In the genomic region with DNA sequence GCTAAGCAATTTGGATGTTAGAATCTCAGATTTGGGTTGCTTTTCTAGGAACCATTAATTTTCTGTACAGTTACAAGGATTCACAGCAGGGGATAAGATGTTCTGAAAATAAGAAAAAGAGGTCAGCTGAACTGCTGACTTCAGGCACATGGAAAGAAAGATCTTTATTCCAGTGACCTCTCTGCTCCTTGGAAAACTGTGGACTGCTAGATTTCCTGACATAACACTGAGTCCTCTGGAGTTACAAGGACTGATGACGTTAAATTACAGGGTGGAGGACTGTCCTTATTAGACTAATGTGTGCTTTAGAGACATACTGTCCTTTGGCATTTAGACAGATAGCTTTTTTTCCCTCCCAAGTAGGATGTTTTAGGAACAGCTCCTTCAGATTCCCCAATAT, we compare ENCODE assay signal across 23 mouse cellular contexts.
DNase-seq lines count a peak whose midpoint lies in the region; ATAC-seq and TF ChIP-seq lines count a peak whose summit lies in the region.
"Had no signal": no experiment of that assay in that cellular context is flagged by ENCODE, and none has a peak within 500 bp of the region (broad histone marks: within the 10 kb centered on the region; RNA-seq: fewer than 3 reads in every experiment).

No protein-coding gene starts in this region.

- no peak overlapping the region for H3K4me3 ChIP-seq in intestine, embryonic 16.5 days (ENCODE audit: low read length)
- H3K4me3 ChIP-seq in intestine, embryonic 15.5 days (replicated peaks), result no peak overlapping the region
- H3K4me3 ChIP-seq in lung, postnatal 0 days (ENCODE audit: low read depth, low read length), result no peak overlapping the region
- no peak overlapping the region for H3K4me3 ChIP-seq in brown adipose tissue, adult 24 weeks (ENCODE audit: insufficient read depth, low read depth, low read length)
- H3K4me3 ChIP-seq: embryonic facial prominence, embryonic 13.5 days; embryonic facial prominence, embryonic 15.5 days; forebrain, embryonic 13.5 days; forebrain, embryonic 15.5 days had no signal

- no peak for DNase-seq in lung, postnatal 0 days (ENCODE audit: low spot score)
- no peak for DNase-seq in lung, postnatal 36 days
- DNase-seq in adipocyte (ENCODE audit: low spot score), result peak; percentile 55
- DNase-seq in thymus, postnatal 10 days (ENCODE audit: low spot score in 2 of 2), result no peak
- DNase-seq: adrenal gland, adult 8-10 months; adrenal gland, postnatal 14 days; adrenal gland, postnatal 36 days; cerebellum, adult 11 months; cerebellum, adult 18-20 months; cerebellum, adult 8-10 months; cerebellum, adult 9-11 months; cerebellum, postnatal 14 days; cerebellum, postnatal 36 days; embryo, embryonic 11 days had no signal

- H3K36me3 ChIP-seq in intestine, embryonic 16.5 days (ENCODE audit: control insufficient read depth, insufficient read depth, low read length), result no peaks in the 10 kb centered on the region
- H3K36me3 ChIP-seq in intestine, embryonic 15.5 days, result no peaks in the 10 kb centered on the region
- no peaks in the 10 kb centered on the region for H3K36me3 ChIP-seq in lung, postnatal 0 days (ENCODE audit: insufficient read depth, low read length)
- H3K36me3 ChIP-seq: embryonic facial prominence, embryonic 15.5 days; forebrain, embryonic 15.5 days had no signal

- peak overlapping the region; percentile 89 for H3K27ac ChIP-seq in intestine, embryonic 16.5 days (ENCODE audit: low read length)
- H3K27ac ChIP-seq in intestine, embryonic 15.5 days, result no peak overlapping the region
- no peak overlapping the region for H3K27ac ChIP-seq in lung, postnatal 0 days (ENCODE audit: low read length)
- H3K27ac ChIP-seq in brown adipose tissue, adult 24 weeks (replicated peaks; ENCODE audit: low read depth, low read length), result peak overlapping the region; percentile 64; the same call in 1 of the 2 replicates
- H3K27ac ChIP-seq: embryonic facial prominence, embryonic 13.5 days; embryonic facial prominence, embryonic 15.5 days; forebrain, embryonic 13.5 days; forebrain, embryonic 15.5 days had no signal

- no peak for ATAC-seq in intestine, embryonic 16.5 days
- ATAC-seq in intestine, embryonic 15.5 days, result no peak
- ATAC-seq in lung, postnatal 0 days, result peak; percentile 25; the same call in 1 of the 2 replicates
- ATAC-seq in megakaryocyte-erythroid progenitor cell, adult 5-6 weeks (replicated peaks; ENCODE audit: low FRiP score, low TSS enrichment, poor library complexity, severe bottlenecking), result no peak
- ATAC-seq: forebrain, embryonic 13.5 days; forebrain, embryonic 15.5 days had no signal

- peaks cover 53% of the 10 kb centered on the region for H3K4me1 ChIP-seq in intestine, embryonic 16.5 days (ENCODE audit: control insufficient read depth, insufficient read depth, low read length)
- H3K4me1 ChIP-seq in intestine, embryonic 15.5 days (replicated peaks), result peaks cover 19% of the 10 kb centered on the region
- H3K4me1 ChIP-seq in lung, postnatal 0 days (ENCODE audit: insufficient read depth, low read depth, low read length), result peaks cover 12% of the 10 kb centered on the region; the same call in 1 of the 2 replicates
- H3K4me1 ChIP-seq in brown adipose tissue, adult 24 weeks (ENCODE audit: control insufficient read depth, insufficient read depth, insufficient read length, low read length), result peaks cover 8% of the 10 kb centered on the region

- no peaks in the 10 kb centered on the region for H3K9me3 ChIP-seq in intestine, embryonic 16.5 days (ENCODE audit: control insufficient read depth, low read length)
- H3K9me3 ChIP-seq in intestine, embryonic 15.5 days, result no peaks in the 10 kb centered on the region
- H3K9me3 ChIP-seq in lung, postnatal 0 days (ENCODE audit: low read length), result no peaks in the 10 kb centered on the region
- H3K9me3 ChIP-seq: embryonic facial prominence, embryonic 13.5 days; embryonic facial prominence, embryonic 15.5 days; forebrain, embryonic 13.5 days; forebrain, embryonic 15.5 days had no signal

- TF ChIP-seq EP300 in lung, postnatal 0 days (IDR thresholded peaks at IDR 0.05), result no peak

- no peak for TF ChIP-seq CTCF in lung, postnatal 0 days (IDR thresholded peaks at IDR 0.05)

- H3K4me2 ChIP-seq in intestine, embryonic 16.5 days (ENCODE audit: low read depth, low read length), result no peak overlapping the region
- H3K4me2 ChIP-seq in intestine, embryonic 15.5 days (replicated peaks), result no peak overlapping the region
- no peak overlapping the region for H3K4me2 ChIP-seq in lung, postnatal 0 days (replicated peaks; ENCODE audit: low read depth, low read length)
- H3K4me2 ChIP-seq: embryonic facial prominence, embryonic 13.5 days; embryonic facial prominence, embryonic 15.5 days; forebrain, embryonic 13.5 days; forebrain, embryonic 15.5 days had no signal

- no peaks in the 10 kb centered on the region for H3K27me3 ChIP-seq in intestine, embryonic 16.5 days (replicated peaks; ENCODE audit: control insufficient read depth, insufficient read depth, low read length)
- H3K27me3 ChIP-seq in intestine, embryonic 15.5 days (replicated peaks), result no peaks in the 10 kb centered on the region
- no peaks in the 10 kb centered on the region for H3K27me3 ChIP-seq in lung, postnatal 0 days (replicated peaks; ENCODE audit: insufficient read depth, low read length)
- H3K27me3 ChIP-seq: embryonic facial prominence, embryonic 13.5 days; embryonic facial prominence, embryonic 15.5 days; forebrain, embryonic 13.5 days; forebrain, embryonic 15.5 days had no signal

- 52% methylated on average over 1 of the region's 1 CpGs for WGBS in intestine, embryonic 16.5 days
- 60% methylated on average over 1 of the region's 1 CpGs for WGBS in intestine, embryonic 15.5 days
- 61% methylated on average over 1 of the region's 1 CpGs for WGBS in lung, postnatal 0 days

- H3K9ac ChIP-seq in intestine, embryonic 16.5 days (ENCODE audit: low read depth, low read length), result no peak overlapping the region
- H3K9ac ChIP-seq in intestine, embryonic 15.5 days, result no peak overlapping the region
- no peak overlapping the region for H3K9ac ChIP-seq in lung, postnatal 0 days (replicated peaks; ENCODE audit: low read depth)
- H3K9ac ChIP-seq: embryonic facial prominence, embryonic 13.5 days; embryonic facial prominence, embryonic 15.5 days; forebrain, embryonic 13.5 days; forebrain, embryonic 15.5 days; forebrain, postnatal 0 days had no signal

Comparison
In these comparisons a context has a peak if more than half of its experiments do, and no peak if none do; other contexts are left out.
1. H3K27ac ChIP-seq: peak in intestine, embryonic 16.5 days (single experiment) and brown adipose tissue, adult 24 weeks (single experiment); none in intestine, embryonic 15.5 days (single experiment) and lung, postnatal 0 days (single experiment).